8 mouse cellular contexts compared by ENCODE assay signal in the genomic region with DNA sequence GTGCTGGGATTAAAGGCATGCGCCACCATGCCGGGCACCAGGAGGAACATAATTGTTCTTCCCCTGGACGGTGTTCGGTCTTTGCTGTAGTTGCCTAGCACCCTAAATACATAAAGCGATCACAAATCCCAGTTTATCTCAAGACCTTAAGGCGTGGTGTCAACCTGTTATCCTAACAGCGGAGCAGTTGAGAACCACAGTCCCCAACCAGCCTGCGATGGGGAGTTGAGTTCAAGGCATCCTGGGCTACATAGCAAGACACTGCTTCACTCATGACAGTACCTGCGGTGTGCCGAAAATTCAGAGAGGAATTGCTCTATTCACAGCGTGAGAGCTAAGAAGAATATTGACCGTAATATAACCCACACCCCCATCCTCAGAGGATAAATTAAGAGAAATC. TPM values are rescaled to one million over a fixed set of nuclear protein-coding genes. Genes with fewer than 3 reads are reported as not detected.
DNase-seq lines count a peak whose midpoint lies in the region; ATAC-seq and TF ChIP-seq lines count a peak whose summit lies in the region.

No protein-coding gene starts in this region.

- ATAC-seq in neural tube, embryonic 11.5 days (ENCODE audit: insufficient read depth, low FRiP score, low TSS enrichment): no peak
- no peak for ATAC-seq in inflammation-experienced regulatory T-cells, adult 6 months

- peaks cover 75% of the 10 kb centered on the region for H3K36me3 ChIP-seq in embryonic facial prominence, embryonic 10.5 days (replicated peaks)
- H3K36me3 ChIP-seq in limb, embryonic 10.5 days: peaks cover 74% of the 10 kb centered on the region
- peaks cover 11% of the 10 kb centered on the region for H3K36me3 ChIP-seq in neural tube, embryonic 11.5 days (ENCODE audit: control insufficient read depth, insufficient read depth, low read length)

- H3K9ac ChIP-seq in neural tube, embryonic 11.5 days (ENCODE audit: low read length): peak overlapping the region; percentile 48; the same call in 1 of the 2 replicates

- peak overlapping the region; percentile 89 for H3K4me2 ChIP-seq in neural tube, embryonic 11.5 days (ENCODE audit: low read depth)

- no peak for DNase-seq in layer of hippocampus, adult 2 months (ENCODE audit: low spot score in 2 of 2)
- DNase-seq in layer of hippocampus, adult 9-10 months (ENCODE audit: low spot score): no peak
- DNase-seq in embryonic facial prominence, embryonic 10.5 days (ENCODE audit: low spot score): peak; percentile 23
- peak; percentile 58 for DNase-seq in limb, embryonic 10.5 days (ENCODE audit: low spot score)
- no peak for DNase-seq in neural tube, embryonic 11.5 days (ENCODE audit: low spot score)
- DNase-seq in urinary bladder, postnatal 14 days (ENCODE audit: low spot score): no peak
- DNase-seq in spleen, adult 12 weeks (ENCODE audit: low spot score): no peak

- H3K27ac ChIP-seq in layer of hippocampus, adult 2 months: peak overlapping the region; percentile 98
- peak overlapping the region; percentile 97 for H3K27ac ChIP-seq in embryonic facial prominence, embryonic 10.5 days (replicated peaks)
- H3K27ac ChIP-seq in limb, embryonic 10.5 days: peak overlapping the region; percentile 98
- H3K27ac ChIP-seq in neural tube, embryonic 11.5 days (ENCODE audit: low read depth, low read length): no peak overlapping the region

- H3K4me3 ChIP-seq in layer of hippocampus, adult 2 months: peak overlapping the region; percentile 92
- peak overlapping the region; percentile 89 for H3K4me3 ChIP-seq in embryonic facial prominence, embryonic 10.5 days
- peak overlapping the region; percentile 80 for H3K4me3 ChIP-seq in limb, embryonic 10.5 days
- peak overlapping the region; percentile 79; the same call in 1 of the 2 replicates for H3K4me3 ChIP-seq in neural tube, embryonic 11.5 days (ENCODE audit: low read depth, low read length)

- TF ChIP-seq CTCF in layer of hippocampus, adult 2 months (conservative IDR thresholded peaks at IDR 0.05): no peak

- WGBS in embryonic facial prominence, embryonic 10.5 days: 66% methylated on average over 12 of the region's 12 CpGs
- WGBS in limb, embryonic 10.5 days: 66% methylated on average over 12 of the region's 12 CpGs
- 64% methylated on average over 12 of the region's 12 CpGs for WGBS in neural tube, embryonic 11.5 days

- peaks cover 16% of the 10 kb centered on the region for H3K4me1 ChIP-seq in embryonic facial prominence, embryonic 10.5 days
- peaks cover 18% of the 10 kb centered on the region for H3K4me1 ChIP-seq in limb, embryonic 10.5 days
- H3K4me1 ChIP-seq in neural tube, embryonic 11.5 days (ENCODE audit: control insufficient read depth, insufficient read depth, low read length): peaks cover 4% of the 10 kb centered on the region; the same call in 1 of the 2 replicates

- H3K9me3 ChIP-seq in embryonic facial prominence, embryonic 10.5 days: no peaks in the 10 kb centered on the region
- no peaks in the 10 kb centered on the region for H3K9me3 ChIP-seq in limb, embryonic 10.5 days (replicated peaks)
- no peaks in the 10 kb centered on the region for H3K9me3 ChIP-seq in neural tube, embryonic 11.5 days (ENCODE audit: control insufficient read depth, low read length)

- H3K27me3 ChIP-seq in embryonic facial prominence, embryonic 10.5 days (replicated peaks; ENCODE audit: low read depth, poor library complexity, severe bottlenecking): no peaks in the 10 kb centered on the region
- no peaks in the 10 kb centered on the region for H3K27me3 ChIP-seq in limb, embryonic 10.5 days (ENCODE audit: low read depth, poor library complexity, severe bottlenecking)
- H3K27me3 ChIP-seq in neural tube, embryonic 11.5 days (ENCODE audit: control insufficient read depth, insufficient read depth, low read length): no peaks in the 10 kb centered on the region

RNA-seq across cellular contexts. Expression of a gene that starts 0.6 kb away (rescaled TPM):
- total RNA-seq in layer of hippocampus, adult 2 months (2021): 10 to 100 TPM; 78.8 to 83.0 TPM
- polyA plus RNA-seq in embryonic facial prominence, embryonic 10.5 days (2016; fragmentation: Nextera tagmentation; extraction: Ambion mirVana): 273 and 305 TPM in 2 replicates
- 313 and 334 TPM in 2 replicates for polyA plus RNA-seq in limb, embryonic 10.5 days (2016; fragmentation: Nextera tagmentation; extraction: Ambion mirVana)
- polyA plus RNA-seq in neural tube, embryonic 11.5 days (2014; fragmentation: Nextera tagmentation; extraction: Ambion mirVana): 248 and 261 TPM in 2 replicates
- polyA plus RNA-seq in inflammation-experienced regulatory T-cells, adult 6 months (2017; shearing (Covaris generic)): 100 to 1,000 TPM; 101 to 106 (median 102) TPM

RNA-seq across cellular contexts. Expression of a gene that starts 15.9 kb away (rescaled TPM):
- 100 to 1,000 TPM; 226 to 235 TPM for total RNA-seq in layer of hippocampus, adult 2 months (2021)
- polyA plus RNA-seq in embryonic facial prominence, embryonic 10.5 days (2016; fragmentation: Nextera tagmentation; extraction: Ambion mirVana): 244 and 258 TPM in 2 replicates
- polyA plus RNA-seq in limb, embryonic 10.5 days (2016; fragmentation: Nextera tagmentation; extraction: Ambion mirVana): 248 and 251 TPM in 2 replicates
- 266 and 284 TPM in 2 replicates for polyA plus RNA-seq in neural tube, embryonic 11.5 days (2014; fragmentation: Nextera tagmentation; extraction: Ambion mirVana)
- 100 to 1,000 TPM; 138 to 155 (median 155) TPM for polyA plus RNA-seq in inflammation-experienced regulatory T-cells, adult 6 months (2017; shearing (Covaris generic))

RNA-seq across cellular contexts. Expression of a gene that starts 18.5 kb away (rescaled TPM):
- total RNA-seq in layer of hippocampus, adult 2 months (2021): 10 to 100 TPM; 14.7 to 16.4 TPM
- polyA plus RNA-seq in embryonic facial prominence, embryonic 10.5 days (2016; fragmentation: Nextera tagmentation; extraction: Ambion mirVana): 42.9 and 43.3 TPM in 2 replicates
- polyA plus RNA-seq in limb, embryonic 10.5 days (2016; fragmentation: Nextera tagmentation; extraction: Ambion mirVana): 37.2 and 41.8 TPM in 2 replicates
- polyA plus RNA-seq in neural tube, embryonic 11.5 days (2014; fragmentation: Nextera tagmentation; extraction: Ambion mirVana): 33.3 and 35.2 TPM in 2 replicates
- 10 to 100 TPM; 17.4 to 36.9 (median 27.5) TPM for polyA plus RNA-seq in inflammation-experienced regulatory T-cells, adult 6 months (2017; shearing (Covaris generic))

RNA-seq across cellular contexts. Expression of a gene that starts 23.1 kb away (rescaled TPM):
- total RNA-seq in layer of hippocampus, adult 2 months (2021): under 1 TPM in 1 of 2 experiments, not detected in 1; 0.27 TPM
- 0.13 TPM in 1 of 2 replicates, not detected in the other for polyA plus RNA-seq in embryonic facial prominence, embryonic 10.5 days (2016; fragmentation: Nextera tagmentation; extraction: Ambion mirVana)
- not detected in 2 replicates for polyA plus RNA-seq in limb, embryonic 10.5 days (2016; fragmentation: Nextera tagmentation; extraction: Ambion mirVana)
- polyA plus RNA-seq in neural tube, embryonic 11.5 days (2014; fragmentation: Nextera tagmentation; extraction: Ambion mirVana): not detected in 2 replicates
- polyA plus RNA-seq in inflammation-experienced regulatory T-cells, adult 6 months (2017; shearing (Covaris generic)): not detected

RNA-seq across cellular contexts. Expression of a gene that starts 47.2 kb away (rescaled TPM):
- total RNA-seq in layer of hippocampus, adult 2 months (2021): 10 to 100 TPM; 48.6 to 49.2 TPM
- 9.5 and 11.1 TPM in 2 replicates for polyA plus RNA-seq in embryonic facial prominence, embryonic 10.5 days (2016; fragmentation: Nextera tagmentation; extraction: Ambion mirVana)
- polyA plus RNA-seq in limb, embryonic 10.5 days (2016; fragmentation: Nextera tagmentation; extraction: Ambion mirVana): 5.6 and 9.1 TPM in 2 replicates
- polyA plus RNA-seq in neural tube, embryonic 11.5 days (2014; fragmentation: Nextera tagmentation; extraction: Ambion mirVana): 19.0 and 24.1 TPM in 2 replicates
- polyA plus RNA-seq in inflammation-experienced regulatory T-cells, adult 6 months (2017; shearing (Covaris generic)): 10 to 100 TPM; 12.8 to 19.9 (median 17.3) TPM

Comparison
In these comparisons a context has a peak if more than half of its experiments do, and no peak if none do; other contexts are left out.
1. DNase-seq: peak in embryonic facial prominence, embryonic 10.5 days (single experiment) and limb, embryonic 10.5 days (single experiment); none in layer of hippocampus, adult 2 months (0 of 2), layer of hippocampus, adult 9-10 months (single experiment), neural tube, embryonic 11.5 days (single experiment), urinary bladder, postnatal 14 days (single experiment) and spleen, adult 12 weeks (single experiment).
2. Peak in every context shown above with its lines, with median percentiles within 50 percentile points of each other: H3K4me3 ChIP-seq.